Comparison of ENCODE assay signal across 1 mouse cellular context in the genomic region with DNA sequence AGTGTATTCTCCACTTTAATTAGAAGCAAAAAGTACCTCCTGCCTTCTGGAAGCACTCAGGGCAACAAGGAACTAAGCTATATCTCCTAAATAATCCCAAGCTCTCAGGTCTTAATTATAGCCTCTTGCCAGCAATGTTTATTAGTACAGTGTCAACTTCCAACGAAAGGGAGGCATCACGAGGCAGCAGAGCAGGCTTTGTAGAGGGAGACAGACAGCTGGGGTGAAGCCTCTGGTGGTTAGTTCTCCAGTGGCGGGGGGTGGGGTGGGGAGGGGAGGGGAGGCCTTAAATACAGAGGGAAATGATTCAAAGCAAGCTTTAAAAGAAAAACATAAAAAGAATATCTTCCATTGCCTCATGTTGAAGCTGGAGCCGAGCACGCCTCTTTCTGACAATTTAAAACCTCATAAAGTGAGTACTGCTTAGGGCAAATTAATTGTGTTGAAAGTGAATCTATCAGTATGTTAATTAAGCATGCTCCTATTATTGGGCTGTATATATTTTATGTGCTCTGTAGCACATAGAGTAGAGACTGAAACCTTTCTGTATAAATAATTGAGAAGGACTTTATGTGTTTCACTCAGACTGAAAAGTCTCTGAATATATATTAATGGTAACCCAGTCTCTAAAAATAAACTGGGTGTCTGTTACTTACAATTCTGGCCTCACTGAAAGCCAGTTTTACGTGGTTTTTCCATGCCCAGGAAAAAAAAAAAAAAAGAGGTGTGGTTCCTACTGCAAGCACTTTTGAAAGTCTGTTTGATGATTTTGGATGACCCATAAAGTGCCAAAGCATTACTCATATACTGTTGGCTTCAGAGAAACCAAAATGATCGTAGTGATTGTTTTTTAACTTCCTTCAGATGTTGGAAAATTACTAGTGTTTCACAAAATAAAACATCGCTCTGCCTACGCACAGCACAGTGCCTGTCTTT.
TF ChIP-seq lines count a peak whose summit lies in the region.

No protein-coding gene starts in this region.

TF ChIP-seq in C2C12, 6 proteins besides CTCF, POLR2A, EP300 and RAD21 (continued from another document):
- TF ChIP-seq MYOG (IDR thresholded peaks at IDR 0.05; ENCODE audit: control insufficient read depth, extremely low read depth, insufficient read length) (no peak), USF1 (IDR thresholded peaks at IDR 0.05; ENCODE audit: low read depth) (no peak)
